Mouse (Mus musculus): ENCODE measurements around the gene Hmg20a. TPM values are rescaled to one million over a fixed set of nuclear protein-coding genes. Genes with fewer than 3 reads are reported as not detected.

Gene Hmg20a
- total RNA-seq, 2 experiments from 2014 or later: 62.3 to 64.5 TPM

DNA sequence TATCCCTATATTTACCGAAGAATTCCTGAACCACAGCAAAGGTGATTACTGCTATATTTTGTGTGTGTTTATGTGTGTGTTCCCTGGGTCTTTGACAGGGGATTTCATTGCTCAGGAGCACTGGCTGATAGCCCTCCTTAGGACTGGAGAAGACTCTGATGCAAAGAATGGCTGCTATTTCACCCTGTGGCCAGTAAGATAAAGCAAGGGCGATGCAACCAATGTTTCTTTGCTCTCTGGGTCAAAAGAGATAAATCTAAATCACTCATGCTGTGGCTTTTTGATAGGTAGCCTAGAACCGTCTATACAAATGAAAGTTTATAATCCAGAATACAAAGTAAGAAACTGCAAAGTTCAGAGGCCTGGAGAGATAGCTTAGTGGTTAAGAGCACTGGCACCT, 69.2 kb downstream of the Hmg20a start:
- intact Hi-C loops (cut with DNase I): no loop called here
- no peak for DNase-seq (ENCODE audit: low spot score in 2 of 2)

DNA sequence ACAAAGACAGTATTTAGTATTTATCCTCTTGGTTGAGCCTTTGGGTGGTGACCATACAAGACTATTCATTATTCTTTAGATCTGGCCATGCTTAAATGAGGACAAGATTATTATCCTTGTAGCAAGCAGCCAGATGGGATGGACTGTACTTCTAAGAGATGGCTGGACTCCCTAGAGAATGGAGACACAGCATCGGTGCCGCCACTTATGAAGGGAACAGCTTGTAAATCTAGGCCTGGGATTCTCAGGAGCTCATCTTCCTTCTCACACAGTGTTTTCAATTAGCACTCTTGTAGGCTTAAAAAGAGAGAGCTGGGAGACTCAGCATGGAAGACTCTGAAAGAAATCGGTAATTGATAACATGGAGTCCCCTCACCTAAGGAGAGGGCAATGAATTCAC, 74.0 kb downstream of the Hmg20a start:
- no peak for DNase-seq (ENCODE audit: low spot score in 2 of 2)
- intact Hi-C loops (cut with DNase I): no loop called here

DNA sequence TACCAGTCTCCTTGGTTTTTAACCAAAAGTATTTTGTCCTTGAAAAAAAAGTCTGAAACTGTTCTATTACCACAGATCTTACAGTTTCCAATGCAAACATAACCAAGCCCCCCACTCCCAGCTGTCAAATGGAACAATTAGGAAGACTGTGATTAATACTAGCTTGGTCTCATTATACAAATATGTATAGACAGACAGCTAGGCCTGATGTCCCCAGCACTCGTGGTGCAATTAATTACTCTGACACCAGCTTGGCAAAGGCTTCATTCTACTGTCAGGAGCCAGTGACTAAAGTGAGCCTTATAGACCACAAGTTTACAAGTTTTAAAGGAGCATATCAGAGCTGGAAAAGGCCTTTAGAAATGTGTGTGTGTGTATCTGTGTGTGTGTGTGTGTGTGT, 74.5 kb downstream of the Hmg20a start:
- no peak for DNase-seq (ENCODE audit: low spot score in 2 of 2)
- intact Hi-C loops (cut with DNase I): no loop called here

DNA sequence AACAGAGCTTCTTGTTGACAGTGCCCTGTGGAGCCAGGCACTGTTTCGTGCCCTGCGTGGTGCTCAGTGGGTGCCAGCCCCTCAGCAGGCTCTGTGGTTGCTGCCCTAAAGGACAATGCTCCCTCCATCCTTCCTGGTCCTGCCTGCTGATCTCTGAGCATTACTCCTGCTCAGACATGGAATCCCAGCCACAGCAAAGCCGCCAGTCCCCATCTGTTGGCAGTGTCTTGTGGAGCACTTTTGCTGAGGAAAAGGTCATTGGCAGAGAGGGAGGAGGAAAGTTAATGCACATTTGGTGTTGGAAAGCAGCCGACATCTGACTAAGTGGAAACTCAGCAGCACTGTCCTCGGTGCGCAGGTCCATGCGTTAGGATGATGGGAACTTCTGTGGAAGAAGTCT, 76.7 kb downstream of the Hmg20a start:
- DNase-seq (ENCODE audit: low spot score in 2 of 2): no peak
- intact Hi-C loops (cut with DNase I): no loop called here

DNA sequence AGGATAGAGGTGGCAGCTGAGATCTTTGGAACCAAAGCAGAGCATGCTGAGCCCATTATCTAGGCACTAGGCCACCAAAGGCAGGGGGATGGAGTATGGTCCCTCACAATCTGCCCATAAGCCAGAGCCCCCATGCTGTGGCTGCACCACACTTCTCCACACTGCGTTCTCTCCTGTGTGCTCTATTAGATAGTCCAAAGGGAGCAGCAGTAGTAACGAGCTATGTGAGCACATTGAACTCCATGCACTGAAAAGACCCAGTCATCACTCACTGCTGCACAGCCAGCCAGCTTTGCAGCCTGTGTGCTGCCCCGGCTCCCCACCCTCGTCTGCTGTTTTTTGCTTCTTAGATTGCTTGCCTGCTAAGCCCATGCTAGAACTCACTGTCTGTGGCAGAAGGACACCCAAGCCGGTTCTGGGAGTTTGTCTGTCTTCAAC, 77.4 kb downstream of the Hmg20a start:
- intact Hi-C loops (cut with DNase I): no loop called here
- no peak for DNase-seq (ENCODE audit: low spot score in 2 of 2)

DNA sequence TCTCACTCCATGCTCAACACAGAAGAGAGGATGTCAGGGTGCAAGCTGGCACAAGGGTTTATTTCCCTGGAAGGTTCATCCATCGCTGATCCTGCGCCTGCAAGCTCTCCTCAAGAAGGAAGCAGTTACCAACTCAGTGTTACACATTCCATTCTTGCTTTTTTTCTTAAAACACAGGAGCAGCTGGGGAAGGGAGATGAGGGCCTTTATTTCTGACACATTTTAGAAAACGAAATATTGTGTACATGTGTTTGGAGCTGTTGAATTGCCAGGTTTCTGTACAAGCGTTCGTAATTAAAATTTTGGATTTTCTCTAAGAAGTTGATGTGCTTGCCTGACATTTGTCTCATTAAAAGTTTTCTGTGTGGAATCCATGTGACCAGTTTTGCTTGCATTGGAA, 78.2 kb downstream of the Hmg20a start:
- DNase-seq (ENCODE audit: low spot score in 2 of 2): no peak
- intact Hi-C loops (cut with DNase I): no loop called here

DNA sequence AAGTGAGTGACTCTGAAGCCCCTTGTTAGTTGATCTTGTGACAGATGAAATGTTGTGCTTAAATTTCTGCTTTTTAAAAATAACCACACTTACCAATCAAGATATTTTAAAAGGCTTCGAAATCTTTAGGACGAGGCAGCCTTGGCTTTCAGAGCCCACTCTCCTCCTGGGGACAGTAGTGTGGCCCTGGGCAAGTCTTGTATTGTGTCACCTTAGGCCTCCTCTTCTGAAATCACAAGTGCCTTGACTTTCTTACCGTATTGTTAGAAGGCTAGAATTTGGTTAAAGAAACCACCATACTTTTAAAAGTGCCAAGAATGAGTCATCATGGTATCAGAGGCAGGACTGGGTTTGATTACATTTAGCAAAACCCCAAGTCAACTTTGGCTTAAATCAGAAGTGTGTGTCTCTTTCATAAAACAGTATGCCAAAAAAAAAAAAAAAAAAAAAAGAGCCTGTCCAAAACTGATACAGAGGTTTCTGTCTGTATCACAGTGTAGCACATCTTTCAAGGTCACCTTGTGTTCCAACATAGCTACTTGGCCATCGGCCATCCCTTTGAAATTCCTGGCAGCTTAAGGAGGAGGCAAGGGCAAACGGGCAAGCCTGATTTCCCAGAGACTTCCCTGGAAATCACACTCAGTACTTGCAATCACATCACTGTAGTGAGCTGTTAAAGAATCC, 78.9 kb downstream of the Hmg20a start:
- DNase-seq (ENCODE audit: low spot score in 2 of 2): no peak
- intact Hi-C loops (cut with DNase I): no loop called here

DNA sequence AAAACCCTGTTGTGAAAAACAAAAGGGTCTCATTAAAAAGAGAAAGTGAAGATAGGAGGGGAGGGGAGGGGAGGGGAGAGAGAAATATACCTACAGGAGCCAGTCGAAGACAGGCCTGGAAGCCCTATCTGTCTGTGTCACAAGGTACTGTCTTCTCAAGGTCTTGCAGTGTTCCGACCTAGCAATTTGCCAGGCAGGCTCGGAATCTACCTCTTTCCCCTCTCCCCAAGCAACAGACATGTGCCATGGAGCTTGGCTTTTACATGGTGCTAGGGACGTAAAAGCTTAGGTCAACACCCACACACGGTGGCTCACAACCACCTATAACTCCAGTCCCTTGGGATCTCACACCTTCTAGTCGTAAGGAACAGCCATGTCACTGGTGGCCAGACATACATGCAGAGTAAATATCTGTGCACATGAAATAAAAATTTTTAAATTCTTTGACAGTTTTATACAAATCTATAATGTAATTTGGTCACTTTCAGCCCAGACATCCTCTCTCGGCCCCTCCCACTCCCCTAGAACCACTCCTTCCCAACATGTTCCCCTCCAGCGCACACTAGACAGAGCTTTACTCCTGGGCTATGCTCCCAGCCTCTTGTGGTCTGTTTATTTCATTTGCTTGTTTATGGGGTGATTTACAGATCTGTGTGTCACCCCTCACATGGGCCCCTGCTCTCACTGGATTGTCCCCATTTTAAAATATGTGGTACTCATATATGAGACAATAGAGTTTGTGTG, 81.1 kb downstream of the Hmg20a start:
- intact Hi-C loops (cut with DNase I): no loop called here

DNA sequence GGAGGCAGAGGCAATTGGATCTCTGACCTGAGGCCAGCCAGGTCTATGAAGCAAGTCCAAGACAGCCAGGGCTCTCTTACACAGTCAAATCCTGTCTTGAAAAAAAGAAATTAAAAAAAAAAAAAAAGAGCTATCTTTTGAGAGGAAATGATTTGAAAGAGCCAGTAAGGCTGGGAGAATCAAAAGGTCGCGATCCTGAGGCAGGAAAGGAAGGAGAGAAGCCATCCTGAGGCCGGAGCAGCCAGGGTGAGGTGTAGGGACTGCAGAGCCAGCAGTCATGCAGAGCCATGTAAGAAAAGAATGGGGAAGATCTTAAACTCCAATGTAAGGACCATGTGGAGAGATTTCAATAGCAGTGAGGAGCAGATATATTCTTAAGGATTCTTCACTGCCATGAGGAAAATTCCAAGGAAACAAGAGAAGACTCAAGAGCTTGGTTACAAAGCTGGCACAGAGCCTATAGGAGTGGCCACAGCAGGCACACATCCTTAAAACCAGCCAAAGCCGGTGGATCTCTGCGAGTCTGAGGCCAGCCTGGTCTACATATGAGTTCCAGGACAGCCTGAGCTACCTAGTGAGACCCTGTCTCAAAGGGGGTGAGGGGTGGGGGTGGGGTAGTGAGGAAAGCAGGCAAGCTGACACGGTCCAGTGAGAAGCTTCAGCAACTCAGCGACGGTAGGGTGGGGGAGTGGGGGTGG, 82.6 kb downstream of the Hmg20a start:
- no peak for DNase-seq (ENCODE audit: low spot score in 2 of 2)
- intact Hi-C loops (cut with DNase I): no loop called here

More for the DNA sequence above, 81.1 kb downstream of the Hmg20a start:
- no peak for DNase-seq (ENCODE audit: low spot score in 2 of 2)

DNA sequence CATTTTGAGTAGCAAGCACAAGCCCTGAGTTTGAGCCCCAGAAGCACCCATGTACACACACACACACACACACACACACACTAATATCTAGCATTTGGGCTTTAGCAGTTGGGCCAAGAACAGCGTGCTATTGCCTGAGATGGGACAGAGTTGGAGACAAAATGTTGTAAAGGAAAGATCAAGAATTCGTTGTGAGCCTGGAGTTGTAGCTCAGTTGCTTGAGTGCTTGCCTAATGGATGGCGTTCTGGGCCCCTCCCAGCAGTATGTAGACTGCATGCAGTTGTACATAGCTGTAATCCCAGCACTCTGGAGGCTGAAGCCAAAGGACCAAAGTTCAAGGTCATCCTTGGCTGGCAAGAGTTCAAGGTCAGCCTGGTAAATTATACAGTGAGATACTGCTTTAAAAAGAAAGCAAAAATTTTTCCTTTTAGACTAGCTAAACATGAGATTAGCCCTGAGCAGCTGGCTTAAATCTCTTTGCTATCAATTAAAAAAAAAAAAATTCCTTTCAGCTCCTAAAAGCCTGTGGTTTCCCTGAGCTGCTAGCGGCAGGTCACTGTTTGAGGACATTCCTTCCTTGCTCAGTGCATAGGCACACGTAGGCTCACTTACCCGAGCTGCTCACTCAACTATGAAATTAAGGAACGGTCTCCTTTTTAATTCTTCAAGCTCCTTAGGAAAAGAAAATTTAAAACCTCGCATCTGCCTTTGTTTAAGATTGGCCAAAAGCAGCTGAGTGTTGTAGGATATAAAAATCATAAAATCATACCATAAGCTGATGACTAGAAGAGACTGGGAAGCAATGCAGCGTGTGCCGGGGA, 83.5 kb downstream of the Hmg20a start:
- no peak for DNase-seq (ENCODE audit: low spot score in 2 of 2)
- intact Hi-C loops (cut with DNase I): no loop called here

DNA sequence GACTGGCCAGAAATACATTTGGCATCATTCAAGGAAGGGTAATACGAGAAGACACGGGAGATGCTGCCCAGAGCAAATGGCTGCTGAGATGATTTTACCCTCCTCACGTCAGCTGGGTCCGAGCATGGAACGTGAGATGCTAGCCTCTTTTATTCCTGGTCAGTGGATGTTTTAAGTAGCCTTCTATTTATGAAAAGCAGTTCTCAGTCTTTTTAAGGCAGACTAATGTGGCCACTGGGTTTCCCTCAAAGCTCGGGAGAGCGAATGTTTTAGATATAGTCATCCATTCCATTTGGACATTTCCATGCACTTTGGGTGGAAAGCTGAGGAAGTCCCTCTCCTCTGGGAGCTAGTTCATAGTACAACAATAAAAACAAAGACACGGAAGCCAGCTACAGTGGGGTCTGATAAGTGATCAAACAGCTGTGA, 84.1 kb downstream of the Hmg20a start:
- DNase-seq (ENCODE audit: low spot score in 2 of 2): peak in 1 of 2 experiments; percentile 59
- intact Hi-C loops (cut with DNase I): no loop called here

DNA sequence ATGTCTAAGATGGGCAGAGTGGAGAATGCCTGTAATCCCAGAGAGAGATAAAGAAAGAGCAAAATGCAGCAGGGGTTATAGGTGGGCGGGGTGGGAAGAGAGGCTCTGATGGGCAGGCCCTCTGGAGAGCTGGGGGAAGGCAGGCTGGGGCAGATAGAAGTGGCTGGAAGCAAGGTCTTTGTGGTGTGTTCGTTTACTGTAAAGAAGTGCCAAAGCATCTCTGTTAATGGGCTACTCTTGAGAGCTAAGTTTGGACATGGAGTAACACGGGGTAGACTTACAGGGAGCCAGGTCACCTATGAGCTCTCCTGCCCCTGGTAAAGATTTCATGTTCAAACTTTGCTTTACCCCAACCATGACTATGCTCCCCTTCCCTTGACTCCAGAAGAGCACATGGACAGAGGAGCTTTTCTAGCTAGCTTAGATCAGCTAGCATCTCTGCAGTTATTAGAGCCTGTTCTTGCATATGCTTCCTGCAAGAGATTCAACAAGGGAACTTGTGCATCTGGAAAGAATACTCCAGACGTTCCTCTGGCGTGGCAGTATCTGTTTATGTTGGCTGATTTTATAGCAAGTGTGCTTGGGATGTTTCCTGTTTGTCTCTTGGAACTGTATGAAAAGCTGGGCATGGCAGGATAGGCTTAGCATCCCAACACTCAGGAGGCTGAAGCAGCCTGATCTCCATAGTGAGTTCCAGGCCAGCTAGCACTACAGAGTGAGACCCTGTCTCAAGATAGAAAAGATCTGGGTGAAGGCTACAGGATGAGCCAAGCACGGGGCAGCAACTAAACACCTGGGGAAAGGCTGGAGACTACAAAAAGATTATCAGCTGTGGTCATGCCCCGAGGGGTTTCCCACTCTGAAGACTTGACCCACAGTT, 85.5 kb downstream of the Hmg20a start:
- intact Hi-C loops (cut with DNase I): no loop called here
- no peak for DNase-seq (ENCODE audit: low spot score in 2 of 2)

DNA sequence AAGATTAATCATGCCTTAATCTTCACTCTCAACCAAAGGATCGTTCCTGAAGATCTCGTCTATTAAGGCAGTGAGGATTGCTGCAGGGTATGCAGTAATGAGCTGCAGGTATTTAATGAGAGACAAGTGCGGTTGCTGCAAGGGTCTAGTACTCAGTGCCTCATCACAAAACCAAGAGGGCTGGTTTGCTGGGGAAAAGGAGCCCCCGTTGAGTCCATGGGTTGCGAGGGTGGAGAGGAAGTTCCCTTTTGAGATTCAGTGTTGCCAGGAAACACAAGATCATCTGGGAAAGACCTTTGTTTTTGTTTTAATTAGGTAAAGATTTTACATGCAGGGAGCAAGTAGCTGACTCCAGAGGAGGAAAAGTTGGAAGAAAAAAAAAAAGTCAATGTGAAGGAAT, 86.1 kb downstream of the Hmg20a start:
- intact Hi-C loops (cut with DNase I): no loop called here

DNA sequence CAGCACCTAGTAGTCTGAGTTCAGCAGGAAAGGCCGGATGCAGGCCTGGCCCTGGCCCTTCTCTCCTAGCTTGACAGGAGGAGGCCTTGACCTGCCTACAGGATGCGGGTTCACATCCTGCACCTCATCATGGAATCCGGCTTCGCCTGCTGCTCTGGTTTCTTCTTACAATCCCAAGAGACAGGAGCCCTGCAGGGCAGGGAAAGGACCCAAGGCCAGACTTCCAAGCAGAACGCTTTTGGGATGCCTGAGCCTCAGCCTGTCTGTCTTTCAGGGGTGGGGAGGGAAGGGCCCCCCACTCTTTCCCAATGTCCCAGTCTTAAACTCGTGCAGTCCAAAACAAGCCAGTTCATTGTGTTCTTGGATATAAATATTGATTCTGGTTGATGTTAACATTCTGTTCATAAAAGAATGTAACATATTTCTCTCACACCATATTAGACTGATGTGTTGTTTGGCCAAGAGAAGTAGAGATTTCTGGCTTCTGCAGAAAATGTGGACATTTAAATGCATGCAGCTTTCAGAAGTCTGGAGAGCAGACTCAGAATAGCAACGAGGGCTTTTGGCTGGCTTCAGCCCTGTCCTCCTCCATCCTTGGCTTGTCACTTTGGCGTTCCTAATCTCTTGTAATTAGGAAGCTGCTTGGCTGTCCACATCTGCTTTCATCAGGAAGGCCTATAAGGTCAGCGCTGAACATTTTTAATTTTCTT, 86.8 kb downstream of the Hmg20a start:
- DNase-seq (ENCODE audit: low spot score in 2 of 2): no peak
- intact Hi-C loops (cut with DNase I): loop anchor here (5.0 kb wide), 2 partner anchors 97 to 243 kb away; no protein-coding TSS in a partner anchor

More for the DNA sequence above, 86.1 kb downstream of the Hmg20a start:
- no peak for DNase-seq (ENCODE audit: low spot score in 2 of 2)

DNA sequence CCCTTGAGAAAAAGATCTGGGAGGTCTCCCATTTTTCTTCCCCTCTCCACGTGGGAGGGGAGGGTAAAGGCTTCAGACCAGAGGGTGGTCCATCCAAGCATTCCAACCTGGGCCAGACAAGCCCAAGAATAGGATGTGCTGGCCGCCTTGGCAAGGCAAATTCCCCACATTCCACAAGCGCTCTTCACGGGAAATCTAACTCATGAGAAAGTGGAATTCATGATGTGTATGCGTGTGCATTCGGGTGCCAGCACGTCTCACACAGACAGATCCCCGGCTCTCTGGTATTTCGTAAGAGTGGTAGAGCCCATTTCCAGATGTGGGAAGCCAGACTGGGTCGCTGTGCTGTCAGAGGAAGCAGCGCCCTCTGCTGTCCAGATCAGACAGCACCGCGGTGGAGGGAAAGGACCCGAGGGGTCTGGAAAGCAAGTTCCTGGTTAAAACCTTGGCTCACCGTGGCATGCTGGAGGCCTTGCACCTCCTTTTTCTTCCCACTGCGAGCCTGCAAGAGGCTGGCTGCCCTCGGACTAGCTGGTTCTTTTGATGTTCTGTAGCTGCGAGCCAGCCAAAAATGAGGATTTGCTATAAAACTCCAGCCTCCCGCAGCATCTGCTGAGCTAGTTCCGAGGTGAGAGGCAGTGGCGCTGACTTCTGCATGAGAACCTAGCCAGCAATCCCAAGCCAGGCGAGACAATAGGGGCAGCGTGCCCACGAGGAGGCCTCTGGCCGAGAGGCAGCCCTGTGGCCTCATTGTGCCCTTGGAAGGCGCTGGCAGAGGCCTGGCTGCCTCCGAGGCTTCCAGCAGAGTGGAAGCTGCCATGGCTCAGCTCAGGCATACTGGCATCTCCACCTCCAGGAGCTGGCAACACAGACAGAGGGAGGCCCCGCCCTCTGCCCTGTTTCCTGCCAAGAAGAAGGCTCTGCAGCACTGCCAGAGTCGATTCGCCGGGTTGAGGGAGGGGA, 87.7 kb downstream of the Hmg20a start:
- peak; percentile 88 to 95 for DNase-seq (ENCODE audit: low spot score in 2 of 2)
- intact Hi-C loops (cut with DNase I): loop anchor here (1.0 to 5.0 kb wide), 5 partner anchors 47 to 293 kb away; no protein-coding TSS in a partner anchor

DNA sequence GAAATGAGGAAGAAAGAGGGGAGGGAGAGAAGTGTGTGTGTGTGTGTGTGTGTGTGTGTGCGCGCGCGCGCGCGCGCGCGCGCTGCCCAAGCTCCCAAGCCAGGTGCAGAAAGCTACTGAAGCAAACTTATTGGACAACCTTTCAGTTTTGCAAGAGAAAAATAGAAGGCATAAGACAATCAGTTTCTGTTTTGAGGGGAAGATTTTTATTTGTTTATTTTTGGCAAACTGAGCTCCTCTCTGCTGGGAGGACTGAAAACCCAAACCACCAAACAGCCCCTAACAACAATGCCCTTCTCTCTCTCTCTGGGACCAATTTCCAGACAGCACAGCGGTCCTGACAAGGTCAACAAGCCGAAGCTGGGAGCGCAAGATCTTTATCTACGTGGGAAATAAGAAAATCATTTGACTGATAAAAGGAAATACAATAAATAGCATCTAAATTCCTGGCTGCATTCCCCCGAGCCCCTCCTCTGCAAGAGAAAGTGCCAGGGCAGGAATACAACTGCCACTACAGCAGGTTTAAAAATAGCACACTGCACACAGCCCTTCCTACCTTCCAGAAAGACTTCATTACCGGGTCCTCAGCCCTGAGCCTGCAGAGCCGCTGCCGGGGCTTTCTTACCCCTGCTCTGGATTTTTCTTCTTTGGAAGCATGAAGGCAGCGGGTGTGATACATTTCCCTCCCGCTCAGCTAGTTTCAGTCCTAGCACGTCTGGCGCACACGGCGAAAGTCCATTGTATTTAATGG, 88.7 kb downstream of the Hmg20a start:
- intact Hi-C loops (cut with DNase I): loop anchor here (1.0 to 5.0 kb wide), 5 partner anchors 46 to 294 kb away; no protein-coding TSS in a partner anchor
- peak; percentile 31 to 53 for DNase-seq (ENCODE audit: low spot score in 2 of 2)
